Mouse (Mus musculus): ENCODE measurements around the gene Tmem19. TPM values are rescaled to one million over a fixed set of nuclear protein-coding genes. Genes with fewer than 3 reads are reported as not detected.

The Tmem19 gene
- polyA plus RNA-seq, 1 experiment = 12.2 TPM

DNA sequence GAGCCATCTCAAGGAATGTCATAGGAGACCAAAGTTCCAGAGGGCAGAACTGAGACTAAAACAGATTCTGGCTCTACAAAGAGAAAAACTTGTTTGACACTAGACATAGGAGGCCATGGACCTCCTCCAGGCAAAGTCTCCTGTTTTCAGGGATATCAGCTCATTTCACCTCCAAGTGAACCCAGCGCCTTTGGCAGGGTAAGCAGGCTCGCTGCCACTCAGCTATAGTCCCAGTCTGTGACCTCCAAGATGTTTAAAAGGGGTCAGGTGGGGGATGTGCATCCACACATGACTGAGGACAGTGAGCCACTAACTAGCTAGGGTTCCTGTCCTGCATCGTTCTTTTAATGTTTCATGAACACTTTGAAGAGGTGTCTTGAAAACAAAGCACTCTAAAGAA is 49.6 kb downstream of the Tmem19 start:
- 66% methylated on average over 3 of the region's 3 CpGs for WGBS
- H3K4me3 ChIP-seq (replicated peaks; ENCODE audit: control insufficient read depth, low read depth, low read length) = no peak overlapping the region
- TF ChIP-seq POLR2A (IDR thresholded peaks at IDR 0.05; ENCODE audit: borderline replicate concordance, control insufficient read depth, low read depth, low read length) = no peak
- no peak for TF ChIP-seq CTCF (IDR thresholded peaks at IDR 0.05; ENCODE audit: control insufficient read depth, insufficient read depth, low read length)
- peaks cover 6% of the 10 kb centered on the region; the same call in 1 of the 2 replicates for H3K4me1 ChIP-seq (ENCODE audit: control insufficient read depth, insufficient read depth, low read length)
- H3K27ac ChIP-seq (ENCODE audit: control insufficient read depth, insufficient read depth, low read depth, low read length, poor library complexity) = peak overlapping the region; percentile 46; the same call in 1 of the 2 replicates

DNA sequence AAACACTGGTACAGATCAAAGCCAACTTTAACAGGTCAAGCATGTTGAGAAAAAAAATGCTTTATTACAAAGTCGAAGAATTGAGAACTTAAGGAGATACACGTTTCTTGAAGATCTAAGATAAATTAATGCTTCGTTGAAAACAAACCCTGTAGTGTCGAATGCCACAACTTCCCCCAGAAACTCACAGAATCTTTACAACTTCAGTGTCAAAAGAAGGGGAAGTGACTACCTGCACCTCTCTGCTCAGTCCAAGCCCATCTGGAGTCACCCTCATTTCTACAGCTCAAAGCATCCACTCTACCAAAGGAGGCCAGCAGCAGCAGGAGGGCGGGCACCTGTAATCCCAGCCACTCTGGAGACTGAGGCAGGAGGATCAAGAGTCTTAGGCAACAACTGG is 50.1 kb downstream of the Tmem19 start:
- WGBS = 10% methylated on average over 5 of the region's 5 CpGs
- H3K4me1 ChIP-seq (ENCODE audit: control insufficient read depth, insufficient read depth, low read length) = peaks cover 6% of the 10 kb centered on the region; the same call in 1 of the 2 replicates
- H3K27ac ChIP-seq (ENCODE audit: control insufficient read depth, insufficient read depth, low read depth, low read length, poor library complexity) = peak overlapping the region; percentile 46; the same call in 1 of the 2 replicates
- H3K4me3 ChIP-seq (replicated peaks; ENCODE audit: control insufficient read depth, low read depth, low read length) = peak overlapping the region; percentile 7
- TF ChIP-seq POLR2A (IDR thresholded peaks at IDR 0.05; ENCODE audit: borderline replicate concordance, control insufficient read depth, low read depth, low read length) (no peak), CTCF (IDR thresholded peaks at IDR 0.05; ENCODE audit: control insufficient read depth, insufficient read depth, low read length) (no peak)

DNA sequence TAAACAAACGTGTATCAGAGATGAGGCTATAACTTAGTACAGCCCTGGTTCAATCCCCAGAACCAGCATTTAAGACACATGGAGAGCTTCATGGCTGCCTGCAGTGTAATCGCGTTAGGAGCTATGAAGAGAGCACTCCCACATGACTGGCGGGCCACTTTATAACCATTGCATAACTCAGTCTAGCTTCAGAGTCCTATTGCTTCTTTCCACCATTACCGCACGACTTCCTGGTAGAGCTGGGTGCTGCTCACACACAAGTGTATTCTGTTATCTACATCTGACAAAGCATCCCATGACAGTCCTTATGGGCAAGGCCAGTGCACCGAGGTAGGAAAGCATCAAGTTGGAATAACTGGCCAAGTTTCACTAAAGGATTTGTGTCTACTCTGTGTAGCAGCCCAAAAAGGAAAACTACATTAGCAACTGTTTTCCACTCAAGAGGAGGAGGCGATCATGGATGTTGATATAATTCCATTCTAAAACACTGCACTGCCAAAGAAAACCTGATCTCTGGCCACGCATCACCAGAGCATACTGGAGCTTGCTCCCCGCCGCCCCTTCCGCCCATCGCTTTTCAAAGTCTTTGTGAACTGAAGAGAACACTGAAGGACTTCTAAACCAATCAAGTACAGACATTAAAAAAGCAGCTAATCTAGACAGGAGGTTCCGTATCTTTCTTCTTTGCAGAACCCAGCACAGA is 50.9 kb downstream of the Tmem19 start:
- Histone ChIP-seq H3K4me1 (ENCODE audit: control insufficient read depth, insufficient read depth, low read length) (peaks cover 6% of the 10 kb centered on the region; the same call in 1 of the 2 replicates), H3K27ac (ENCODE audit: control insufficient read depth, insufficient read depth, low read depth, low read length, poor library complexity) (no peak overlapping the region; the same call in 1 of the 2 replicates), H3K4me3 (replicated peaks; ENCODE audit: control insufficient read depth, low read depth, low read length) (no peak overlapping the region)
- 58% methylated on average over 14 of the region's 14 CpGs for WGBS
- no peak for TF ChIP-seq CTCF (IDR thresholded peaks at IDR 0.05; ENCODE audit: control insufficient read depth, insufficient read depth, low read length)
- TF ChIP-seq POLR2A (IDR thresholded peaks at IDR 0.05; ENCODE audit: borderline replicate concordance, control insufficient read depth, low read depth, low read length) = no peak

DNA sequence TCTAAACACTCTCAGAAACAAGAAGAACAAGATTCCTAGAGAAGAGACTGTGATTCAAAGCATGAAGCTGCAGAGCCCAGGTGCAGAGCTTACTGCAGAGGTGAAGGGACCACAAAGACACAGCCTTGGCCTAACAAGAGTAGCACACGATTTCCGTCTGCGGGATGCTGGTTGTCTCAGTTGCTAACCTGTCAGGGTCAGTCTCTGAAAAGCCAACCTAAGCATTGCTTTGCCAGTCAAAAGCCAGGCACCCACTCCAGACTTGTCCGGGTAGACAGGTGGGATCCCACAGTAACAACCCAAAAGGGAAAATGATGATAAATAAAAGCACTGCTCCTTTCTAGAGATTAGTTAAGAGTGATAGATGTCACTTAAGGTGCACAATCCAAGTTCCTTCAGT is 53.1 kb downstream of the Tmem19 start:
- H3K4me3 ChIP-seq (replicated peaks; ENCODE audit: control insufficient read depth, low read depth, low read length) = no peak overlapping the region
- H3K4me1 ChIP-seq (ENCODE audit: control insufficient read depth, insufficient read depth, low read length) = peaks cover 6% of the 10 kb centered on the region; the same call in 1 of the 2 replicates
- TF ChIP-seq CTCF (IDR thresholded peaks at IDR 0.05; ENCODE audit: control insufficient read depth, insufficient read depth, low read length) (no peak), POLR2A (IDR thresholded peaks at IDR 0.05; ENCODE audit: borderline replicate concordance, control insufficient read depth, low read depth, low read length) (no peak)
- WGBS = 86% methylated on average over 4 of the region's 4 CpGs
- H3K27ac ChIP-seq (ENCODE audit: control insufficient read depth, insufficient read depth, low read depth, low read length, poor library complexity) = no peak overlapping the region

DNA sequence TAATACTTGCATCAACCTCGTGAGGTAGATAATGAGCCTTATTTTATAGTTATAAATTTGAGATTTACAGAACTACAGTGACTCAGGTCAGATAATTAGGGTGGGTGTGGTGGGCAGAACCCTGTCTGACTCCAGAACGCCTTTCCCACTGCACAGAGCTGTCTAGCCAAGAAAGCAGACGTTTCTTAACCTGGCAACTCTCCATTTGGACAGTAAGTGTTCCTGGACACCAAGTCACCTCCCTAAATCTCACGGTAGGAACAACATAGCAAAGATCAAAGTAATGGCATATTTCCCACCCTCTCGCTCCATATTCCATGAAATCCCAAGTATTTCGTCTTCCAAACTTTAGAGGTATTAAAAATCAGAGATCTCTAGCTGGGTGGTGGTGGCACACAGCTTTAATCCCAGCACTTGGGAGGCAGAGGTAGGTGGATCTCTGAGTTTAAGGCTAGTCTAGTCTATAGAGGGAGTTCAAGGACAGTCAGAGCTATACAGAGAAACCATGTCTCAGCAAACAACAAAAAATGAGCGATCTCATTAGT is 54.9 kb downstream of the Tmem19 start:
- TF ChIP-seq POLR2A (IDR thresholded peaks at IDR 0.05; ENCODE audit: borderline replicate concordance, control insufficient read depth, low read depth, low read length) (no peak), CTCF (IDR thresholded peaks at IDR 0.05; ENCODE audit: control insufficient read depth, insufficient read depth, low read length) (no peak)
- WGBS = 81% methylated on average over 7 of the region's 7 CpGs
- H3K4me3 ChIP-seq (replicated peaks; ENCODE audit: control insufficient read depth, low read depth, low read length) = no peak overlapping the region
- H3K27ac ChIP-seq (ENCODE audit: control insufficient read depth, insufficient read depth, low read depth, low read length, poor library complexity) = no peak overlapping the region
- peaks cover 4% of the 10 kb centered on the region; the same call in 1 of the 2 replicates for H3K4me1 ChIP-seq (ENCODE audit: control insufficient read depth, insufficient read depth, low read length)

DNA sequence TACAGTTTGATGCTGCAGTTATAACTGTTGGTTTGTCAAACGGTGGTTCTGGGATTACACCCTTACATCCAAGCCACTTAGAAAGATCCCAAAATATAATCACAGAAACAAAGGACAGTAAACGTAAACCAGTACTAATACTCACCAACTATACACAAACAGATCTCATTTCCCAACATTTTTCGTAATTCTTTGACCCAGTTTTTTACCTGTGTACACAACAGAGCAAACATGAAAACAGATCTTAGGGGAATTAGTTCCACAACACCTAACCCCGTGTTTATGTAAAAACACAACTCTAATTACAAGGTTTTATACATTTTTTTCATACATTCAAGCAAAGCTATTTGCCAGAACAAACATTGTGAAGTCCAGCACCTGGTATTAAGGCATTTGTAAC is 63.6 kb downstream of the Tmem19 start:
- Histone ChIP-seq H3K4me3 (replicated peaks; ENCODE audit: control insufficient read depth, low read depth, low read length) (no peak overlapping the region), H3K4me1 (ENCODE audit: control insufficient read depth, insufficient read depth, low read length) (no peaks in the 10 kb centered on the region), H3K27ac (ENCODE audit: control insufficient read depth, insufficient read depth, low read depth, low read length, poor library complexity) (no peak overlapping the region)
- TF ChIP-seq POLR2A (IDR thresholded peaks at IDR 0.05; ENCODE audit: borderline replicate concordance, control insufficient read depth, low read depth, low read length) (no peak), CTCF (IDR thresholded peaks at IDR 0.05; ENCODE audit: control insufficient read depth, insufficient read depth, low read length) (no peak)
- WGBS = 83% methylated on average over 4 of the region's 4 CpGs

DNA sequence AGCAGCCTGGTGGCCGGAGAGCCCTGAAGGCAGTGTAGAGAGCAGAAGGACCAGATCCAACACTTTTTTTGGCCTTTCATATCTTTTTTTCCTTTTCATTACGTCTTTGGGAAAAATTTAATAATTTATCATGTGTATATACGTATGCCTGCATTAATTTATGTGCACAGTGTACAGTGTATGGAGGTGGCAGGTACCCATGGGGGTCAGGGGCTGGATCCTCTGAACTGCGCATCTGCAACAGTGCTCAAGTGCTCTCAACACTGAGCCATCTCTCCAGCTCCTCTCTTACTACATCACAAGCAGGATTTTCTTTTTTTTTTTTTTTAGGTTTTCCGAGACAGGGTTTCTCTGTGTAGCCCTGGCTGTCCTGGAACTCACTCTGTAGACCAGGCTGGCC is 64.7 kb downstream of the Tmem19 start:
- no peak overlapping the region for H3K27ac ChIP-seq (ENCODE audit: control insufficient read depth, insufficient read depth, low read depth, low read length, poor library complexity)
- no peak for TF ChIP-seq POLR2A (IDR thresholded peaks at IDR 0.05; ENCODE audit: borderline replicate concordance, control insufficient read depth, low read depth, low read length)
- TF ChIP-seq CTCF (IDR thresholded peaks at IDR 0.05; ENCODE audit: control insufficient read depth, insufficient read depth, low read length) = no peak
- H3K4me3 ChIP-seq (replicated peaks; ENCODE audit: control insufficient read depth, low read depth, low read length) = no peak overlapping the region
- no peaks in the 10 kb centered on the region for H3K4me1 ChIP-seq (ENCODE audit: control insufficient read depth, insufficient read depth, low read length)
- 90% methylated on average over 5 of the region's 5 CpGs for WGBS

DNA sequence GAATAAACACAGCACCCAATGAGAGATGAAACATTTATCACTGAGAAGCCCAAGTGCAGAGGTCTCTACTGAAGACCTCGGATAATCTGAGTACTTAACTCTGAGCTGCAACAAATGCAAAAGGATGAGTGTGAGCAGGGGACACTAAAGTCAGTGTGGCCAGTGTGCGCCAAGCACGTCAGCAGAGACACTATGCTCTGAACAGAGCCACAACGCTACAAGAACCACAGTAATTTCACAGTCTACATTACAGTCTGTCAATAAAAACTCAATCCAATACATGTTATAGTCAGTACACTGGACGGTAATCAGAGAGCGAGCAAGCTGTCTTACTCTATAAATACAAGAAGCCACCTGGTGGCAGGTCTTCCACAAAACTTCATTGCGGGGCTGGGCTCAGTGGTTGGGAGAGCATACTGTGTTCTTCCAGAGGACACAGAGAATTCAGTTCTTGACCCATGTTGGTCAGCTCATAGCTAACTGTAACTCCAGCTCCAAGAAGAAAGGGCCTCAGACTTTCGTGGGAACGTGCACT is 65.8 kb downstream of the Tmem19 start:
- Histone ChIP-seq H3K4me3 (replicated peaks; ENCODE audit: control insufficient read depth, low read depth, low read length) (no peak overlapping the region), H3K27ac (ENCODE audit: control insufficient read depth, insufficient read depth, low read depth, low read length, poor library complexity) (no peak overlapping the region), H3K4me1 (ENCODE audit: control insufficient read depth, insufficient read depth, low read length) (no peaks in the 10 kb centered on the region)
- WGBS = 86% methylated on average over 9 of the region's 9 CpGs
- TF ChIP-seq CTCF (IDR thresholded peaks at IDR 0.05; ENCODE audit: control insufficient read depth, insufficient read depth, low read length) (no peak), POLR2A (IDR thresholded peaks at IDR 0.05; ENCODE audit: borderline replicate concordance, control insufficient read depth, low read depth, low read length) (no peak)

All from bone marrow, adult 2 months (tissue).